Mouse (Mus musculus): Measurements from ENCODE around the gene Sgip1.

DNA sequence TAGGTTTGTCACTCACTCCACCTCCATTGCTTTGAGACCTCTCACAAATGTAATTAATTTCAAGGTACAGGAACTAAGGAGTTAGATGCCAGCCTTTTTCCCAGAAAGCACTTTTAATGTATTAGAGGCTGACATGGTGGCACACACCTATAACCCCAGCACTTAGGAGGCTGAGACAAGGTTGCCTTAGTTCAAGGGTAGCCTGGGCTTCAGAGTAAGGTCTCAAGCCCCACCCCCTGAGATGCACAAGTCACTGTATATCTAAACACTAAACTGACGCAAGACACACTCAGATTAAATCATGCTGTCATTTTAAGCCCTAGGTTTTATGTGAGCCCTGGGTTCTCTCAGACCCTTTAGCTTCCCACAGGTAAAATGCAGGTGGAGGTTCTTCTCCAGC is 92.1 kb downstream of the Sgip1 start:
- TF ChIP-seq CTCF (IDR thresholded peaks at IDR 0.05; ENCODE audit: insufficient read depth, low read depth, low read length) (no peak), POLR2A (IDR thresholded peaks at IDR 0.05; ENCODE audit: insufficient read depth, low read depth, low read length) (no peak)
